Mouse (Mus musculus) kidney, postnatal 4 days (tissue): Measurements from ENCODE around the gene Pla2g6.

Source experiments
- DNase-seq, 2 experiments: peaks; one replicate each; pipeline ENCODE4 v3.0.0; 2021; ENCODE audit warnings: mixed read lengths in 2 of 2

Gene Pla2g6

GRCm38 (mm10) chr15:79270317-79271123 lies 57.7 kb downstream of the Pla2g6 start:
- peak; percentile 83 to 87 for DNase-seq

- no peak for DNase-seq
Measured at GRCm38 (mm10) chr15:79268521-79268920, 59.7 kb downstream of the Pla2g6 start.

GRCm38 (mm10) chr15:79265384-79265783 lies 62.8 kb downstream of the Pla2g6 start:
- DNase-seq = no peak

- no peak for DNase-seq
Measured at GRCm38 (mm10) chr15:79263726-79264125, 64.5 kb downstream of the Pla2g6 start.

- no peak for DNase-seq
Measured at GRCm38 (mm10) chr15:79262786-79263309, 65.3 kb downstream of the Pla2g6 start.

- peak; percentile 63 to 75 for DNase-seq
Measured at GRCm38 (mm10) chr15:79262375-79262774, 65.8 kb downstream of the Pla2g6 start.

- peak in 1 of 2 experiments; percentile 53 for DNase-seq
Measured at GRCm38 (mm10) chr15:79261757-79262156, 66.4 kb downstream of the Pla2g6 start.

- DNase-seq = peak; percentile 55 to 68
Measured at GRCm38 (mm10) chr15:79261095-79261725, 67.0 kb downstream of the Pla2g6 start.

- peak; percentile 69 to 78 for DNase-seq
Measured at GRCm38 (mm10) chr15:79258521-79258920, 69.7 kb downstream of the Pla2g6 start.

- no peak for DNase-seq
Measured at GRCm38 (mm10) chr15:79254661-79255060, 73.5 kb downstream of the Pla2g6 start, which contains the start of gene Slc16a8. Gene Slc16a8, minus strand, starts transcription at chr15:79254761.

GRCm38 (mm10) chr15:79252580-79252979 lies 75.6 kb downstream of the Pla2g6 start:
- DNase-seq = no peak

- DNase-seq = peak; percentile 41 to 62
Measured at GRCm38 (mm10) chr15:79251781-79252491, 76.3 kb downstream of the Pla2g6 start.

- DNase-seq = no peak
Measured at GRCm38 (mm10) chr15:79251168-79251567, 77.0 kb downstream of the Pla2g6 start.

- DNase-seq = no peak
Measured at GRCm38 (mm10) chr15:79250236-79250635, 78.0 kb downstream of the Pla2g6 start.

GRCm38 (mm10) chr15:79245321-79245720 lies 82.9 kb downstream of the Pla2g6 start:
- no peak for DNase-seq

- no peak for DNase-seq
Measured at GRCm38 (mm10) chr15:79244071-79244893, 83.9 kb downstream of the Pla2g6 start.

GRCm38 (mm10) chr15:79243234-79244042 lies 84.8 kb downstream of the Pla2g6 start:
- peak; percentile 97 to 98 for DNase-seq

GRCm38 (mm10) chr15:79242574-79243233 lies 85.5 kb downstream of the Pla2g6 start:
- DNase-seq = no peak

- no peak for DNase-seq
Measured at GRCm38 (mm10) chr15:79238036-79238435, 90.2 kb downstream of the Pla2g6 start.
